Mouse (Mus musculus) forebrain, embryonic 13.5 days (tissue): ENCODE measurements around the gene Tcp11l1. TPM values are rescaled to one million over a fixed set of nuclear protein-coding genes. Genes with fewer than 3 reads are reported as not detected.
A peak's percentile ranks its signal among the peaks of the same experiment; 100 is the strongest.

Experiments used
- ATAC-seq: fragments of 200-750 bp; cut with Nextera tagmentation; 2 replicates; pipeline ENCODE4 v1.8.0; 2017
- H3K27ac ChIP-seq: fragments of 300-500 bp; sonication (generic); 2 replicates; pipeline ENCODE4 v1.5.1; 2015; ENCODE audit warnings: inconsistent platforms, mild to moderate bottlenecking, moderate library complexity
- H3K27me3 ChIP-seq: fragments of 300-500 bp; sonication (generic); 2 replicates; pipeline ENCODE4 v1.6.1; 2015; ENCODE audit warnings: mild to moderate bottlenecking, inconsistent platforms
- H3K36me3 ChIP-seq: fragments of 300-500 bp; sonication (generic); 2 replicates; pipeline ENCODE4 v1.6.1; 2015; ENCODE audit warnings: mild to moderate bottlenecking, inconsistent platforms; ENCODE audit not compliant: poor library complexity, severe bottlenecking
- H3K4me1 ChIP-seq: fragments of 300-500 bp; sonication (generic); 2 replicates; pipeline ENCODE4 v1.6.1; 2015; ENCODE audit warnings: inconsistent platforms
- H3K4me2 ChIP-seq: fragments of 300-500 bp; sonication (generic); 2 replicates; pipeline ENCODE4 v1.6.1; 2015; ENCODE audit warnings: inconsistent platforms, mild to moderate bottlenecking, moderate library complexity
- H3K4me3 ChIP-seq: fragments of 300-500 bp; sonication (generic); 2 replicates; pipeline ENCODE4 v1.5.1; 2015; ENCODE audit warnings: mild to moderate bottlenecking, inconsistent platforms
- H3K9ac ChIP-seq: fragments of 300-500 bp; sonication (generic); 2 replicates; pipeline ENCODE4 v1.6.1; 2015; ENCODE audit warnings: mild to moderate bottlenecking, inconsistent platforms
- H3K9me3 ChIP-seq: fragments of 300-500 bp; sonication (generic); replicated peaks from 2 replicates; pipeline ENCODE4 v1.6.1; 2016; ENCODE audit warnings: inconsistent platforms
- WGBS: fragments of 180-500 bp; shearing (Covaris S2); methylation state at CpG from one replicate; pipeline ENCODE4 v1.1.7; 2015; 5-methylcytosine and 5-hydroxymethylcytosine counted together
- polyA plus RNA-seq: library from polyadenylated mRNA; unstranded; fragments of >200 nt; fragmentation: Nextera tagmentation; extraction: Ambion mirVana; gene quantifications from 2 replicates; pipeline ENCODE4 v1.2.1, GENCODE M21; 2015

The Tcp11l1 gene
- polyA plus RNA-seq, 1 experiment from 2014 or later, result 66.1 TPM

DNA sequence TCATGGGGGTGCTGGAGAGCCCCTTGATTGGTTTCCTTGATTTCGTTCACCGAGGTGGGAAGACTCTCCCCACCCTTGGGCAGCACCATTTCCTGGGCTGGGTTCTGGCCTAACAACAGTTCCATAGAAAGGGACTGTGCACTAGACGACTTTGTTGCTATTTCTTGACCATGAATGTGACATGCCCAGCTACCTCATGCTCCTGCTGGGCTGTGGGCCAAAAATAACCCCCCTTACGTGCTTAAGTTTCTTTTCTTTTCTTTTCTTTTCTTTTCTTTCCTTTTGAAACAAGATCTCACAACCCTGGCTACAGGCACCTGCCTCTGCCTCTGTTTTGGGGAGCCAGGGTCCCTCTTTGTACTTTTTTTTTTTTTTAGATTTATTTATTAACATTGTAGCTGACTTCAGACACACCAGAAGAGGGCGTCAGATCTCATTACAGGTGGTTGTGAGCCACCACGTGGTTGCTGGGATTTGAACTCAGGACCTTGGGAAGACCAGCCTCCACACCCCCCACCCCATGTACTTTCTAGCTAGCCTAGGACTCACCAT, 2.1 kb downstream of the Tcp11l1 start:
- Histone ChIP-seq H3K9me3 (no peaks in the 10 kb centered on the region), H3K4me2 (no peak overlapping the region)

DNA sequence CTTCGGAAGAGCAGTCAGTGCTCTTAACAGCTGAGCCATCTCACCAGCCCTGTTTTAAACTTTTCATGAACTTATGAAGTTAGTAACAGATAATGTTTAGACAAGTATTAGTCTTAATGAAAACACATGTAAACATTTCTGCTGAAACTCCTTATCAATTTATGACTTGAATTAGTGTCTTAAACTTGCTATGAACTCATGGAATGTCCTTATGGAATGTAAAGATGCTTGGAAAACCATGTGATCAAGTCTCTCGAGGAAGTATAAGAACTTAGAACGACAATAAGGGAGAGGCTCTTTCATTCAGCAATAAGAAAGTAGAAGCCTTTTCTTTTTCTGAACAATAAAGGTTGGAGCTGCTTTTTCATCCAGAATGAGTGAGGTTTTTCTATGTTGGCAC, 7.6 kb downstream of the Tcp11l1 start:
- no peak overlapping the region for H3K27ac ChIP-seq
- H3K4me1 ChIP-seq, result peaks cover 6% of the 10 kb centered on the region; the same call in 1 of the 2 replicates
- no peak overlapping the region for H3K9ac ChIP-seq
- H3K27me3 ChIP-seq, result no peaks in the 10 kb centered on the region
- no peaks in the 10 kb centered on the region for H3K9me3 ChIP-seq
- H3K36me3 ChIP-seq, result peaks cover 34% of the 10 kb centered on the region
- H3K4me2 ChIP-seq, result no peak overlapping the region
- ATAC-seq, result no peak
- no peak overlapping the region for H3K4me3 ChIP-seq
- 71% methylated on average over 3 of the region's 3 CpGs for WGBS

More for the DNA sequence above, 2.1 kb downstream of the Tcp11l1 start:
- H3K4me1 ChIP-seq, result peaks cover 34% of the 10 kb centered on the region
- WGBS, result 55% methylated on average over 6 of the region's 6 CpGs
- no peak overlapping the region for H3K9ac ChIP-seq
- H3K36me3 ChIP-seq, result peaks cover 17% of the 10 kb centered on the region
- no peaks in the 10 kb centered on the region for H3K27me3 ChIP-seq
- no peak overlapping the region for H3K27ac ChIP-seq
- ATAC-seq, result no peak
- H3K4me3 ChIP-seq, result no peak overlapping the region

DNA sequence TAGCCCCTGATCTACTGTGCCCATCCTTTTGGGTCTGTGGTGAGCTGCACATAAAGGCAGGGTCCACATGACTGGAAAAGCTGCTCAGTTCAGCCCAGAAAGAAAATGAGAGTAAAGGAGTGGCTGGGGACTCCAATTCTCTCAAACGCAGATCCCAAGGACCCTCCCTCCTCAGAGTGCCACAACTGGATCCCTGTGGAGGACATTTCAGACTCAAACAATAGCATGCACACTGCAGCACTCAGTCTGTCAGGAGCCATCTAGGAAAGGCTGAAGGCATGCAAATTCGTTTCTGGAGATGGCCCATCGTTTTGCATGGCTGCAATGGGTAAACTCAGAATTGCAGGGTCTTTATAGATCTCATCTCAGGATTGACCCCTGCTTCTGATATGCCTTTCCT, 8.8 kb downstream of the Tcp11l1 start:
- ATAC-seq, result no peak
- no peaks in the 10 kb centered on the region for H3K27me3 ChIP-seq
- H3K36me3 ChIP-seq, result peaks cover 37% of the 10 kb centered on the region
- H3K4me3 ChIP-seq, result no peak overlapping the region
- no peak overlapping the region for H3K27ac ChIP-seq
- WGBS, result 55% methylated on average over 3 of the region's 3 CpGs
- H3K9me3 ChIP-seq, result no peaks in the 10 kb centered on the region
- H3K4me1 ChIP-seq, result peaks cover 6% of the 10 kb centered on the region; the same call in 1 of the 2 replicates
- no peak overlapping the region for H3K4me2 ChIP-seq
- H3K9ac ChIP-seq, result no peak overlapping the region

DNA sequence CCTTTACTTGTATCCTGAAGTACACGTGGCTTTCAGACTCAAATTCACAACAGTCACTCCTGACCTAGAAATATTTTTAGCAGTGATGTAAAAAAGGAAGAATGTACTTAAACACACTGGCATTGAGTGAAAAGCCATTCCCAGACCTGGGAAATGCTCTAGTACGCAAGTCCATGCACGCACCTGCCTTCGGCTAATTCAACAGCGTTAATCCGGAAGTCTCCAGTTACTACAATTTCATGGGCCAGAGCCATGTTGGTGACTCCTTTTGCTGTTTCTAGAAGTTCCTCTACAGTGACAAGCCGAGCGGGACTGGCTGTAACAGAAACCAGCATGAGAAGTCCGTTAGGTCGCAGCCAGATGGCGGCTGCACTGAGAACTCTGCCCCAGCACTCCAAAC, 12.3 kb downstream of the Tcp11l1 start:
- H3K4me3 ChIP-seq, result no peak overlapping the region
- no peak for ATAC-seq
- H3K27me3 ChIP-seq, result no peaks in the 10 kb centered on the region
- no peaks in the 10 kb centered on the region for H3K4me1 ChIP-seq
- H3K27ac ChIP-seq, result no peak overlapping the region
- WGBS, result 92% methylated on average over 11 of the region's 11 CpGs
- H3K36me3 ChIP-seq, result peaks cover 31% of the 10 kb centered on the region
- no peak overlapping the region for H3K4me2 ChIP-seq
- no peaks in the 10 kb centered on the region for H3K9me3 ChIP-seq
- no peak overlapping the region for H3K9ac ChIP-seq

DNA sequence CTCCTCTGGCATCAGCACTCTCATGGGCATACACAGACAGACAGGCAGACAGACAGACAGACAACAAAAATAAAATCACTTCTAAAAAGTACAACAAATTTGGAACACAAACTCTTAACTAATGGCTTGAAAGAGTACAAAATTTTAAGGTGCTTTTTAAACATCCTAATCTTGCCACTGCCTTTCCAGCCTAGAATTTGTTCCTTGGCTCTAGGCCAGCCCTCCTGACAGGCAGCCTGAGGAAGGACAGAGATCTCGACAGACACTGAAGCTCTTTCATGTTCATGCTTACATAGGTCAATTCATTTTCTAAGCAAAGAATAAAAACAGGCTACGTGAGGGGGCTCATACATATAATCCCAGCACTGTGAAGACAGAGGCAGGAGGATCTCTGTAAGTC, 19.4 kb downstream of the Tcp11l1 start:
- Histone ChIP-seq H3K4me2 (no peak overlapping the region), H3K4me3 (no peak overlapping the region), H3K9ac (no peak overlapping the region), H3K27me3 (no peaks in the 10 kb centered on the region), H3K9me3 (no peaks in the 10 kb centered on the region), H3K36me3 (peaks cover 8% of the 10 kb centered on the region), H3K27ac (no peak overlapping the region), H3K4me1 (no peaks in the 10 kb centered on the region)
- no peak for ATAC-seq
- 65% methylated on average over 2 of the region's 2 CpGs for WGBS

DNA sequence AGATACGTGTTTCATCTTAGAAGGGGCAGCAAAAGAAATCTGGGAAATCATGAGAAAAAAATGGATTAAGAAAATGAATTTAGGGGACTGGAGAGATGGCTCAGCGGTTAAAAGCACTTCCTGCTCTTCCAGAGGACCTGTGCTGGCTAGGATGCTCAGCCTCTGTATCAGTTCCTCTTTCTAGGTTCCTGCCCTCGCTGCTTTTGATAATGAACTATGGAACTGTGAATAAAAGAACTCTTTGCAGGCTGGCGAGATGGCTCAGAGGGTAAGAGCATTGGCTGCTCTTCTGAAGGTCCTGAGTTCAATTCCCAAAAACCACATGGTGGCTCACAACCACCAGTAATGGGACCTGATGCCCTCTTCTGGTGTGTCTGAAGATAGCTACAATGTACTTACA, 21.2 kb downstream of the Tcp11l1 start:
- Histone ChIP-seq H3K27me3 (no peaks in the 10 kb centered on the region), H3K4me3 (no peak overlapping the region), H3K4me2 (no peak overlapping the region), H3K9me3 (no peaks in the 10 kb centered on the region), H3K4me1 (no peaks in the 10 kb centered on the region), H3K27ac (no peak overlapping the region), H3K36me3 (peaks cover 3% of the 10 kb centered on the region; the same call in 1 of the 2 replicates), H3K9ac (no peak overlapping the region)
- ATAC-seq, result no peak
- WGBS, result 73% methylated on average over 4 of the region's 4 CpGs

DNA sequence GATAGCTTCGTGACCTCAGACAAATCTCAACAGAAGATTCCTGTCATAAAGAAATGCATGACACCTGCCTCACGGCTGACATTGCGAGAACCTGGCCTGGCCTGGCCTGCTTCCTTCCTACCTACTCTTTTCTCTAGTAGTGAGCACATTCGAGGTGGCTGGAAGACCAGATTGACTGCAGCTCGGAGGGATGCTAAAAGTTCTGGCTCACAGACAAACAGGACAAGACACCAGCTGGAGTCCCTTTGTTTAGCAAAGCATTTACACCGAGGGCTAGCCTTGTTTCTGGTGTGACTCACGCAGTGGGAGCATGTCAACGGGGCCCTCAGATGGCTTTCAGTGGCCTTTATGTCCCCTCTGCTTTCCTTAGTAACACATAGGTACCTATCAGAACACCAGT, 23.2 kb downstream of the Tcp11l1 start:
- Histone ChIP-seq H3K36me3 (peaks cover 15% of the 10 kb centered on the region), H3K9me3 (no peaks in the 10 kb centered on the region), H3K9ac (no peak overlapping the region), H3K4me2 (no peak overlapping the region), H3K27ac (no peak overlapping the region), H3K27me3 (no peaks in the 10 kb centered on the region), H3K4me1 (0 out of 2 replicates have a peak, but pooled peaks cover 3% of the 10 kb centered on the region), H3K4me3 (no peak overlapping the region)
- WGBS, result 81% methylated on average over 8 of the region's 8 CpGs
- ATAC-seq, result no peak

DNA sequence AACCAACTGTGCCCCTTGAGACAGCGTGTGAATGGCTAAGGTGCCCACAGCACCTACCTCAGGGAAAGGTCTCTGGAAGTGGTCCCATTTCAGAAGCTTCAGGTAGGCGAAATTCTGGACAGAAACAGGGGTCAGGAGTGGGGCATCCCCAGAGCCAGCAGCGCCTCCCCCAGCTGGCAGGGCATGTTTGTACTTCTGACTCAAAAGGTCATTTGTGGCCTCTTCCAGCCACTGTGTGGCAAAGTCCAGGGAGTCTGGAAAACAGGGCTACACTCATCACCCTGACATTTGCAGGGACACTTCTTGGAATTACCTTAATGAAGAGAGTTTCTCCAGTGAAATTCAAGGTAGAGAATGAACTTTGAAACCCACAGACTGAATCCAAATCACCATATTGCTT, 23.6 kb downstream of the Tcp11l1 start:
- H3K27me3 ChIP-seq, result no peaks in the 10 kb centered on the region
- H3K4me1 ChIP-seq, result 0 out of 2 replicates have a peak, but pooled peaks cover 3% of the 10 kb centered on the region
- H3K9ac ChIP-seq, result no peak overlapping the region

DNA sequence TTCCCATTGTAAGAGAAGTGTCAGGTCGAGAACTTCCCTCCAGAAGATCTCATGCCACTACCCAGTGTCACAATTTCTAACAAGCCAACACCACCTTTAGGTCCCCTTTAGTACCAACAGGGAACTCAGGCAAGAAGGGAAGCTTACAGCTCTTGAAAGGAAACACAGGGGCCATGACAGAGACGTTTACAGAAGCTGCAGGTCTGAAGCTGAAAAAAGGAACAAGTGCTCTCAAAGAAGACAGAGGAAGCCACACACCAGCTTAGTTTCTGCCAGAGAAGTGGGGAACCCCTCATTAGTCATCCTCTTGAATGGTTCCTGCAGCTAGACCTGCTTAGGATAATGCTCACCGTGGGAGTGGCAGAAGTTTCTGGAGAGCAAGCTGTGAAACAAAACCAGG, 24.7 kb downstream of the Tcp11l1 start:
- Histone ChIP-seq H3K36me3 (peaks cover 27% of the 10 kb centered on the region), H3K27me3 (no peaks in the 10 kb centered on the region), H3K4me1 (0 out of 2 replicates have a peak, but pooled peaks cover 3% of the 10 kb centered on the region), H3K9ac (no peak overlapping the region), H3K4me2 (no peak overlapping the region), H3K9me3 (no peaks in the 10 kb centered on the region), H3K4me3 (no peak overlapping the region), H3K27ac (no peak overlapping the region)
- ATAC-seq, result no peak
- 69% methylated on average over 3 of the region's 3 CpGs for WGBS

More for the DNA sequence above, 23.6 kb downstream of the Tcp11l1 start:
- WGBS, result 82% methylated on average over 3 of the region's 3 CpGs
- Histone ChIP-seq H3K9me3 (no peaks in the 10 kb centered on the region), H3K4me2 (no peak overlapping the region), H3K27ac (no peak overlapping the region), H3K36me3 (peaks cover 19% of the 10 kb centered on the region), H3K4me3 (no peak overlapping the region)
- no peak for ATAC-seq

DNA sequence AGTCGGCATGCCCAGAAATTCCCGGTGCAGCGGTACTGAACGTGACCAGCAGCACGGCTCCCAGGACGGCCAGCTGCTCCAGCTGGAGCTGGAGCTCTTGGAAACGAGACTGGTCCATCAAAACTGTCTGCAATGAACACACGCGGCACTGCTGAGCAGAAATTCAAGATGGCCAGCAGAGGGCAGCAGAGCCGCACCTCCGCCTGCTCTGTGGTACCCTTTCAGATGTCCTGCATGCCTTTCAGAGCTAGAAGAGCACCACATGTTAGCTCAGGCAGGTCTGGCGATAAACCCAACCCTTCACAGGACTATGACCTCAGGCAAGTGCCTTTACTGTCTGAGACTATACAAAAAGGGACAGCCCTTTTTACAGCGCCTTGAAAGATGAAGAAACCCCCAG, 26.6 kb downstream of the Tcp11l1 start:
- H3K4me2 ChIP-seq, result no peak overlapping the region
- no peak overlapping the region for H3K9ac ChIP-seq
- whole genome bisulfite sequencing, result 8% methylated on average over 13 of the region's 13 CpGs
- no peak overlapping the region for H3K27ac ChIP-seq
- peaks cover 45% of the 10 kb centered on the region for H3K36me3 ChIP-seq
- no peaks in the 10 kb centered on the region for H3K9me3 ChIP-seq
- peak; percentile 95 for ATAC-seq
- no peaks in the 10 kb centered on the region for H3K27me3 ChIP-seq
- H3K4me1 ChIP-seq, result 0 out of 2 replicates have a peak, but pooled peaks cover 3% of the 10 kb centered on the region
- H3K4me3 ChIP-seq, result no peak overlapping the region

DNA sequence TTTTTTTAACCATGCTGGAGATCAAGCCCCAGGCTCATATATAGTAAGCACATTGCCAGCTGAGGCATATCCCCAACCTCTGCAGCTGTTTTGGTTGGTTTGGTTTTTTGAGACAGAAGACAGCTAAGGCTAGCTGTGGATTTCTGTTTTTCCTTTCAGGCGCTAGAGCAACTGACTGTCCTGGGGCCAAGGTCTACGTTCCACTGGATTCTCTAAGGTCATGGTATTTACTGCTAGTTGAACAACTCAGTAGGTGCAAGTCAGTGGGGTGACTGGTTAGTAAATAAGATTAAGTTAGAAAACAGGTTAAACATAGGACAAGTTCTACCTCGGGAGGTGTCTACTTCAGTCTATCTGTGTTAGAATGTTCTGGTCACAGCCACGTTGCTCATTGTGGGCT, 27.2 kb downstream of the Tcp11l1 start:
- no peak for ATAC-seq
- no peak overlapping the region for H3K4me3 ChIP-seq
- H3K4me1 ChIP-seq, result 0 out of 2 replicates have a peak, but pooled peaks cover 3% of the 10 kb centered on the region
- 92% methylated on average over 4 of the region's 4 CpGs for WGBS
- H3K27me3 ChIP-seq, result no peaks in the 10 kb centered on the region
- H3K27ac ChIP-seq, result no peak overlapping the region
- H3K36me3 ChIP-seq, result peaks cover 51% of the 10 kb centered on the region
- H3K9me3 ChIP-seq, result no peaks in the 10 kb centered on the region
- no peak overlapping the region for H3K9ac ChIP-seq
- H3K4me2 ChIP-seq, result no peak overlapping the region

DNA sequence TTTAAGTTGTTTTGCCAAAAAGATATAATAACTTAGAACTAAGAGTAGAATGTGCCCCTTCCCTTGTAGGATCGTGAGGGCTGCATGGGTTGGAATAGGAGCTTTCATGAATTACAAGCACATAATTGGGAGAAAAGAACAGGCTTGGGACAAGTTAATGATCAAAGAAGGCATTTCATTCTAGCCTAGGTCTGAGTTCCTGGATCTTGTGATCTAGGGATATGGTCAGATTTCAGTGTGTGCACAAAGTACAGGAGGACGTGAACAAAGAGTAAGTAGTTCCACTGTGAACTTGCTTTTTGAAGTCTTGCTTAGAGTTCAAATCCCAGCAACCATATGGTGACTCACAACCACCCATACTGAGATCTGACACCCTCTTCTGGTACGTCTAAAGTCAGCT, 34.6 kb downstream of the Tcp11l1 start:
- Histone ChIP-seq H3K4me2 (no peak overlapping the region), H3K27me3 (no peaks in the 10 kb centered on the region), H3K9me3 (no peaks in the 10 kb centered on the region), H3K9ac (no peak overlapping the region), H3K27ac (no peak overlapping the region), H3K4me3 (no peak overlapping the region), H3K4me1 (no peaks in the 10 kb centered on the region), H3K36me3 (peaks cover 44% of the 10 kb centered on the region)
- ATAC-seq, result no peak
- WGBS, result 91% methylated on average over 3 of the region's 3 CpGs

DNA sequence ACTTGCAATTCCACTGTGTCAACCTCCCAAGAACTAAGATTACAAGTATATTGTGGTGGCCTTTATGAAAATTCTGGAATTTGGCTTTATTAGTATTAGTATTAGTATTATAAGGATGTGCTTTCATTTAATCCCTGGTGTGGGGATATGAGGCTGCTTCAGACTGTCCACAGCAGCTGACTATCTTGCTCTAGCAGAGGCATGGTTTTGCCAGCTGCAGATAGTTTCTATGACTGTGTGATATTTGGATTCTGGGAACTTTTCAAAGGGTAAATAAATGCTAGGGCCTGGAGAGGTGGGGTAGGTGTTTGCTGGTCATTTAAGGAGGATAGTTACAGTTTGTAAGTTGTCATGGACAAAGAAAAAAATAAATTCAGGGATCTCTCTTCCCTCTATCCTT, 40.2 kb downstream of the Tcp11l1 start:
- Histone ChIP-seq H3K9ac (no peak overlapping the region), H3K27me3 (no peaks in the 10 kb centered on the region), H3K9me3 (no peaks in the 10 kb centered on the region), H3K36me3 (peaks cover 24% of the 10 kb centered on the region), H3K4me1 (no peaks in the 10 kb centered on the region), H3K4me3 (no peak overlapping the region), H3K4me2 (no peak overlapping the region), H3K27ac (no peak overlapping the region)
- ATAC-seq, result no peak
